Mouse (Mus musculus) spleen, postnatal 10 days (tissue): Measurements from ENCODE around the gene Limk2.

Source experiments
- DNase-seq, 2 experiments: peaks; one replicate each; pipeline ENCODE4 v3.0.0; 2021 to 2022; ENCODE audit warnings: low spot score in 2 of 2

Gene Limk2

DNA sequence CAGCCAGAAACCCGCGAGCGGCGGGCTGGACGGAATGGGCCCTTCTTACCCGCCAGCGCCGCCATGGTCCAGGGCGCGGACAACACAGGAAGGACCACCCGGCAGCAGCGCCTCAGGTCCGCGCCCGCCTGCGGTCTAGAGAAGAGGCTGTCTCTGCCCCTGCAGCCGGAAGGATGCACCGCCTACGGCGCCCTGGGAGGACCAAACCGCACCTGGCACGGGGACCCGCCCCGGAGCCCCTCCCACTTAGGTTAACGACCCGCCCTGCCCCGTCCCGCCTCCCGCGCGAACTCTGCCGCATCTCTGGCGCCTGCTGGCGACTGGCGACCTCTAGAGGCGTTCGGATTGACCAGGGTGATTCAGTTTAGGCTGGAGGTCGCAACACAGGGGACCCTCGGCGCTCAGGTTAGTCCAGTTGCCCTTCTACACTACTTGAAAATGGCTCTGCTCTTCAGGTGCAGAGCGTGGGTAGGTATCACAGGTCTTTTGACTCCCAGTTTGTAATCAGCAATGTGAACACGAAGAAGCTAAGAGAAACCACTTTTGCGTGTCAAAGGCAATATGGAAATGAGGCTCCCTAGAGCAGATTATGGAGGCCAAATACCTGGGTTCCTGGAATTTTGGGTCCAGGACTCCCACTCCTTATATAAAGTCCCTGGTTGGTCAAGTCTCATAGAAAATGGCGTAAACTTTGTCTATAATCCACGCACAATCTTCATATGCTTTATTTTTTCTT lies at the start of gene Limk2:
Gene Limk2, minus strand, starts transcription at position 193 of the 736 bp plus-strand sequence.
- DNase-seq = peak; percentile 88 to 97

DNA sequence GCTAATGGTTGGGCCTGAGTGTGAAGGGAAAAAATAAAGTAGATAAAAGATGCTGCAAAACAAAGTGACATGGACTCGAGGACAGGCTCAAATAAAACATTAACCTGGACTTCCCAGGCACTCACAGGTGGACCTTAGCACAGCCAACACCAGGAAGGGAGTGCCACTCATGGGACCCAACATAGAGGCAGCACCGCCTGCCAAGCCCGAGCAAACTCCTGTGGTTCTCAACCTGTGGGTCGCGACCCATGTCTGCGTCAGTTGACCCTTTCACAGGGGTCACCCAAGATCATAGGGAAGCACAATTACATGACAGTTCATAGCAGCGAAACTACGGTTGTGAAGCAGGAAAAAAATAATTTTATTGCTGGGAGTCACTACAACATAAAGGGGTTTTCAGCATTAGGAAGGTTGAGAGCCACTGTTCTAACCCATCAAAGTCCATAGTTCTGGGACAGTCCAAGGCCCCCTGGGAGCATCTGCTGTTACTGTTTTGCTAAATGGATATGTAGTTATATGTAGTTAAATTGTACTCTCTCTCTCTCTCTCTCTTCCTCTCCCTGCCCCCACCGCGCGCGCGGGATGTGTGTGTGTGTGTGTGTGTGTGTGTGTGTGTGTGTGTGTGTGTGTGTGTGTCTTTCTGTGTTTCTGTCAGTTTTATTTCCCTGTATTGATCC lies 49.6 kb upstream of the Limk2 start:
- no peak for DNase-seq

DNA sequence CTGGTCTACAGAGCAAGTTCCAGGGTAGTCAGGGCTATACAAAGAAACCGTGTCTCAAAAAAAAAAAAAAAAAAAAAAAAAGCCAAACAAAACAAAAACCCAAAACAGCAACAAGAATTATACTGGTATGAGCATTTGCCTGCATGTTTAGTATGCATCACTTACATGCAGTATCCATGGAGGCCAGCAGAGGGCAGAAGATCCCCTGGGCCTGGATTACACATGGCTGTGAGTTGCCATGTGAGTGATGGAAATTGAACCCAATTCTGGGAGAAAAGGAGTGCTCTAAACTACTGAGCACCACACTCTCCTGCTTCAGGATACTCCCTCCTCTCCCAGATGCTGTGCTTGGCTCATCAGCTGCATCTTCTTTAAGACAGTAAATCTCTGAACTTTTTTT lies 47.4 kb upstream of the Limk2 start:
- DNase-seq = peak; percentile 63 to 81

DNA sequence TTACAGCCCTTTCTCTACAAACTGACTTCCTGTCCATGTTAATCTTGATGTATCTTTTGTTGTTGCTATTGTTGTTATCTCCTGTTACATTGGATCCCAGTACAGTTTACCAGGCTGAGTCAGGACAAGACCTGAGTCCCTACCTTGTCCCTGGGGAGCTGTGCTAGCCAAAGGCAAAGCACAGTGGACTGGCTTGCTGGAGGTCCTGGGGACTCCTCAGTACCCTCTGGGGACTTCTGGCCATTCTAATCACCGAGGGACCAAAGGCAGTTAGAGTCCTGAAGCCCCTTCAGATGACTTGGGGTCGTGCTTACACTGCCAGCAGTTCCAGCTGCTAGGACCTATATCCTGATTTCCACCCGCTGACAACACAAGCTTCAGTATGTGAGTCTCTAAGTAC lies 45.5 kb upstream of the Limk2 start:
- no peak for DNase-seq

DNA sequence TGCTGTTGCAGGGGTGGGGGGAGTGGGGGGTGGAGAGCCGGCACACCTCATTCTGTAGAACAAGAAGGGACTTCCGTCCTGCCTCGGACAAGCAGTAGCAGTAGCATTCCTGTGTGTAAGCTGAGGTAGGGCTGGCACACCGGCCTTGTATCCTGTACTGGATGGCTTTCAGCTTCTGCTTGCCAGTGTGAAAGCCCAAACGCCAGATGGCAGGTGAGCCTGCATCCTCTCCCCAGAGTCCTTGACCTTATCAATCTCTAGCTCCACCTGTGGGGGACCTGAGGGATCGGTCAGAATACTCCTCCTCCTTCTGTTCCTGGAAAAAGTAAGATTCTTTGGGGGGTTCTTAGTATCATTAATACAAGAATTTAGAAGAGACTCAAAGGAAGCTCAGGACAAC lies 44.5 kb upstream of the Limk2 start:
- DNase-seq = peak in 1 of 2 experiments; percentile 18

DNA sequence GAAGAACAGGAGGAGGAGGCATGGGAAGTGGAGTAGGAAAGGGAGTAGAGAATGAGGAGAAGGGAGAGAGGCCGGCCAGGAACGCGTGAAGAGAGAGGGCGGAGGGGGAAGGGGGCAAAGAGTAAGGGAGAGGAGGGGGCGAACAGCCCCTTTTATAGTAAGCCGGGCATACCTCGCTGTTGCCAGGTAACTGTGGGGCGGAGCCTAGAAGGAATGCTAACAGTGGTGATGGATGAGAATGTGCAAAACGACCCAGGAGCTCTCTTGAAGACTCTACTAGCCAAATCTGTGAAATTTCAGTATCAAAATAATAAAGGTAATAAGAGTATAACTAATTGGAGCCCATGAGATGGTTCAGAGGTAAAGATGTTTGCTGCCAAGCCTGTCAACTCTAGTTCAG lies 43.8 kb upstream of the Limk2 start:
- DNase-seq = peak in 1 of 2 experiments; percentile 39

DNA sequence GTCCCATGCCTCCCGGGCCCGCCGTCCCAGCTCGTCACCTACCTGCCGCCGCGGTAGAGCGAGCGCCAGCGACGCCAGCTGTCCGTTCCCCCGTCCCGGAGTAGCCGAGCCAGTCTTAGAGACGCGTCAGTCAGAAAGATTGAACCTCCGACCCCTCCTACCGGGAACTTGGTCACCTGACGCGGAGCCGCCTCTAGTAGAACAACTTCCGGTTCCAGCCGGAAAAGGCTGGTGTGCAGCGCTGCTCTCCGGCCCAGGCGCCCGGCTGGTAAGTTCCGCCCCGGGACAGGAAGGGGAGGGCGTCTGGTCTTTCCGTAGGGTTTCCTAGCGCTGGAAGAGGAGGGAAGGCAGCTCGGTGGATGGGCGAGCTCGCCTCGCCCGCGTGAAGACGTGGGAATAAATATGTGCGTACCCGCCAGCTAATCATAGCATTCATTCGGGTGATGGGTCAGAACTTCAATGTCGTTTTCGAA lies 43.2 kb upstream of the Limk2 start, which contains the start of gene Rnf185:
Gene Rnf185, minus strand, starts transcription at position 197 of the 473 bp plus-strand sequence.
- peak; percentile 74 to 91 for DNase-seq

DNA sequence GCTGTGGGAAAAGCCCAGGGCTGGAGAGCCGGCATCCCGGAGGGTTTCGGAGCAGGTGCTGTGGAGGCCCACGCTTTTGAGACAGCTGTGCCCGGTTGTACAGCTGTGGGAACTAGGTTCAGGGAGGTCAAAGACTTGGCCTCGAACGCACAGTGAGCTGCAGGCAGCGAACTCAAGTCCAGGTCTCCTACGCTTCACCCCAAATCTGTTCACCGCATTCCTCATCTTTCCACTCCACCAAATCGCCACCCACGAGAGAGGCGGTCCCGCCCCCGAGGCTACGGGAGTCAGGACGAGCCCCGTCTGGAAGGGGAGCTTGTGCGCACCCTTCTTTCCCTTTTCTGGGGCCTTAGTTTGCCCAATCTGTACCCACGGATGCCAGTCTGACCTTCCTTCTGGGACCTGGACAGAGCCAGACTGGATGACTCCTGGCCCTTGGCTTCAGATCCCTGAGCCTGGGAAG lies 42.7 kb upstream of the Limk2 start:
- peak in 1 of 2 experiments; percentile 51 for DNase-seq

DNA sequence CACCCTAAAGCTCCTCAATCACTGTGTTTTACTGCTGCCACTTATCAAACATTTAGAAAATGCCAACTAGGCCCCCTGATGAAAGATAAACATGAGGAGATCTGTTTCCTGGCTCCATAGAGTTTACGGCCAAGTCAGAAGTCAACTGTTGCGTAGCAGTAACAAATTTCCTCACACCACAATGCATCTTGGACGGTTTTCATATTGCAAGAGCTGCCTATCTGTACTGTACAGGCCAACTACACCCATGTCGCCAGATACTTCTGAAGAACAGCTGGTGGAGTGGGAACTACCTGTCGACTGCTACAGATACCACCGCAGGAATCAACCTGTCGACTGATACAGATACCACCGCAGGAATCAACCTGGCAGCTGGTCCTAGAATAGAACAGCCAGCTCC lies 35.9 kb upstream of the Limk2 start:
- DNase-seq = no peak

DNA sequence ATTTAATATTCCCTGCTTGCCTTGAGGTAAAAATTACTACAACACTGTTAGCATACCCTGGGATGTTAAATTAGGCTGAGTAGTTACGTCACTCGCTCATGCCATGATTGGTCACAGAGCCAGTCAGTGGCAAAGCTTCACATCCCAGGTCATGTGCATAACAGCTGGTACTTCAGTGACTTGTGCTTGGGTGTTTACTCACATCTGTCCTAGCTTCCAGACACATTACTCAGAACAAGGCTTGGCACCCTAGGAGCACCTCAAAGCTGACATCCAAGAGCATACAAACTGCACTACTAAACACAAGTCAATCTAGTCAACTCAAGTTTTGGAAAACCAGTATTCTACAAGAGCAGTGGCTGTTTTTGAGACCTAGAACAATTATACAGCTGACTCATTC lies 34.1 kb upstream of the Limk2 start:
- DNase-seq = no peak

DNA sequence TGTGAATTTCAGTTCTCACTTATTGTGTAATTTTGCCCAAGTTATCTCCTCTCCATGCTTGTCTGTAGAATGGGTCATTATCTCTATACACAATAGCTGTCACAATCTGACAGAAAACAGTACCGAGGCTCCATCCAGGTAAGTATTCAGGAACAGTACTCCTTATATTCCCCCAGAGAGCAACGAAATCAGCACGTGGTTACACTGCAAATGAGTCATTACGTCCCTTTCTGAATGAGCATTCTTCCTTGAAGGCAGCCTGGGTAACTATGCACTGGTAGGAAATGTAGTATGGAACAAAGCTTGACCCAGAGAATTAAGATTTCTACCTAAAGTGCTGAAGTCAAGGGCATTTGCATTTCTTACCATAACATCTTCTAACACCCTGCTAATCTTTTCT lies 33.7 kb upstream of the Limk2 start:
- no peak for DNase-seq

DNA sequence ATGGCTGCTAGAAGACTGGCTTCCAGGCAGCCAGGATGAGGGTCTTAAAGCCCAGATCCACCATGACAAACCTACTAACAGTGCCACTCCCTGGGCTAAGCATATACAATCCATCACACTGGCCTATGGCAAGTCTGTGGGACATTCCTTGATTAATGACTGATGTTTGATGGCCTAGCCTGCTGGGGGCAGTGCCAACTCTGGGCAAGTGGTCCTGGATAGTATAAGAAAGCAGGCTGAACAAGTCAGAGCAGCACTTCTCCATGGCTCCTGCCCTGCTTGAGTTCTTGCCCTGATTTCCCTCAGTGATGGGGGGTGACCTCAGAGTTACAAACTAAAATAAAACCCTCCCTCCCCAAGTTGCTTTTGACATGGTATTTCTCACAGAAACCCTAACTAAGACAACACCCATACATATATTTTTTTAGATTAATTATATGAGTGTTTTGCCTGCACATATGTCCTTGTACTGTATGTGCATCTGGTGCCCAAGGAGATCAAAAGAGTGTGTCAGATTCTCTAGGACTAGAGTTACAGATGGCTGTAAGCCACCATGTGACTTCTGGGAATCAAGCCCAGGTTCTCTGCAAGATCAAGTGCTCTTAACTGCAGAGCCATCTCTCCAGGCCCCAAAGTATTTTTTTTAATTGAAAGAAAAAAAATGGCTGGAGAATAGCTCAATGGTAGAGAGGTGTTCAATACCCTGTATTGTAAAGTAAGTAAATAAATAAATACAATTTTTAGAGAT lies 32.9 kb upstream of the Limk2 start:
- DNase-seq = no peak

DNA sequence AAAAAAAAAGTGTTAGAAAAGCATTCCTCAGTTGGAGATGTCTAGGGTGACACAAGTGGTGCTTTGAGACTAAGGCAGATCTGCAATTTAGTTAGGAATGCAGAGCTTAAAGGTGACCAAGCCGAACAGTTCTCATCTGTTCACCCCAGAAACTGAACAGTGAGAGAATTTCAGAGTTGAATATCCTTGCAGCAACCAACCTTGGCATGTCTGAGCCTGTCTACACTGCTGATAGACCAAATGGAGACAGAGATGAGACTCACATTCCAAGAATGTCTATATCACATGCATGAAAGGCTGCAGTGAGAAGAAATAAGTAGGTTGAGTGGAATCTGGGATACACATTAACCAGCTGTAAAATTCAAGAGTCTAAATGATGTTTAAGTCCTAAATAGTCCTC lies 28.6 kb upstream of the Limk2 start:
- DNase-seq = no peak

DNA sequence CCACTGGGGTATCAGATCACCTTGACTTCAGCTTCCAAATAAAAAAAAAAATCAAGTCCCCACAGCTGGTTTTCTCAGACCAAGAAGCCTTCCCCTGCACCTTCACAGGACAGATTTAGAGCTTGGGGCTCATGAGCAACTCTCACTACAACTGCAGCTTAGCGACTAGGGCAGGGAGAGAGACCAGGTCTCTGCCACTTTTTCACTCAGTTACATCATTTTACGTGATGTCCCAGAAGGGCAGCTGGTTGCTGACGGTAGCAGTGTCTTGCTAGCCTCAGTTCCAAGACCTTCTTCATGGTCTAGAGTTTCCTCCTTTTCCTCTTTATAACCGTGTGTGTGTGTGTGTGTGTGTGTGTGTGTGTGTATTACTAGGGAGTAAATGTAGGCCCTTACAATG lies 24.8 kb upstream of the Limk2 start:
- no peak for DNase-seq

DNA sequence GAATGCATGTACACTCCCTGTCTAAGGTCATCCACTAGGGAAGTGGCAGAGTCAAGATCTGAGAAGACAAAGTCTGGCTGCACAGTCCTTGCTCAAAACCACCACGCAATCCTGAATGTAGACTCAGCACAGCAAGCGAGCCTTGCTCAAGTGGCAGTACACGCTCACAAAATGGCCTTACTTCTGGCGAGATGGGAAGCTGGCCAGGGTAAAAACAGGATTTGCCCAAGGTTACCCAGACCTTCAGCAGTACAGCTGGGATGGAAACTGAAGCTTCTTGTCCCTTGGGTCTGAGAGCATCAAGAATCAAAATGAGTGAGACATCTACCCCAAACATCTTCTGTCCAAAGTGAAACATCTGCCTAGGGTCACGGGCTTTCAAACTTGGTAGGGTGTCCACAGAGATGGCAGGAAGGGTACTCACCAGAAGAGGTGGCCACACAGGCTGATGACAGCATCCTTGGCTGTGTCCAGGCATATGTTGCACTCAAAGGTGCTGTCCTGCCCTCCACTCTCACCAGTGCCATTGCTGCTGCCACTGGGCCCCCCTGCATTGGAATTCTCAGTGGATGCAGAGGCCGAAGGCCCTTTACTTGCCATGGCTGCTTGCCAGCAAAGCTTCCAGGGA lies 23.1 kb upstream of the Limk2 start:
- no peak for DNase-seq

DNA sequence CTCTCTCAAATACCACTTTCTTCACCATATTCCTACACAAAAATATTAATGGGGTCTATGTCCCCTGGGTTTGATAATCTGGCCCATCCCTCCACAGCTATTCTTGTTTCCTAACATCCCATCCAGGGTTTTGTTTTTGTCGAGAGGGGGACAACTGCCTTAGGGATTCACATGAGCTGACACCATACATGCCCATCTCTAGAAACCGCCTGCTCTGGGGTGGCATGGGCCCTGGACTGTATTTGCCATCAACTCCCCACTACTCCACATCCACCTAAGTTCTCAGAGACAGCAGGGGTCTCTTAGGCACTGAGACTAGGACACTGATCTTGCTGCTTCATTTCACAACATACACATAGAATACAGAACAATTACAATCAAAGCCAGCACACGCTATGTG lies 22.5 kb upstream of the Limk2 start:
- no peak for DNase-seq

DNA sequence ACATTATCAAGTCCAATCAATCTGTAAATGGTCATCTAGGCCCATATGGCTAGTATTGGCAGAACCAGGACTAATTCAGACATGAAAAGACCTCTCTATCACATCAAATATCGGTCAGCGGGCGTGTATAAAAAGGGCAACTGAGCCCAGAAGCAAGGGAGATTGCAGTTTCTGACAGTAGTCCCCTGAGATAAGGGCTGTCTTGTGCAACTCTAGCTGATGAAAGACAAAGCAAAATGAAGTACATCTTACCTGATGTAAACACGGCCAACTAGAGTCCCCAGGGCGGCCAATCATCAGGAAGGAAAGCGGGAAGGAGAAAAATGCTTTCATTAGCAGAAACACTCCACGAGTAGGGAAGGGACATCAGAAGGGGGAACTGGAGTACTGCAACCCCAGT lies 19.6 kb upstream of the Limk2 start:
- DNase-seq = no peak

DNA sequence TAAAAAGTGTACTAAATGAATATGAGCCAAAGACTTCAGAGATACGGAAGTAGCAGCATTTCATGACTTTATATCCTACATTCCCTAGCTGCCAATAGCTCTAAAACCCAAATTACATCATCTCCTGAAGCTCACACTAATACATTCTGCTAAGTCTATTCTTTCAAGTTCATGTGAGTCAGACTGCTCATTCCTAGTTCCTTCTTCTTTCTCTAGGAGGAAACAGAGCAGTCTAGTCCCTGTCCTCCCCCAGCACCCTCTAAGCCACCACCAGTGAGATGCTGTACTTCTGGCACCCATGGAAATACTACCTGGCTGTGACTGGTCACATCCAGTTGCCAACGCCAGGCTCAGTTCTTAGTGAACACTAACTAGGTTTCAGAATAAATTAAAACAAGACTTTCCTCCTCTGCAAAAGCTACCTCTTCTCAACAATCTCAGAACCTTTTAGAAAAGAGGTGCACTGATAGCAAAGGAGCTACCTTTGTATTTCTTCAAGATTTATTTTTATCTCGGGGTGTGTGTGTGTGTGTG lies 18.8 kb upstream of the Limk2 start:
- no peak for DNase-seq

DNA sequence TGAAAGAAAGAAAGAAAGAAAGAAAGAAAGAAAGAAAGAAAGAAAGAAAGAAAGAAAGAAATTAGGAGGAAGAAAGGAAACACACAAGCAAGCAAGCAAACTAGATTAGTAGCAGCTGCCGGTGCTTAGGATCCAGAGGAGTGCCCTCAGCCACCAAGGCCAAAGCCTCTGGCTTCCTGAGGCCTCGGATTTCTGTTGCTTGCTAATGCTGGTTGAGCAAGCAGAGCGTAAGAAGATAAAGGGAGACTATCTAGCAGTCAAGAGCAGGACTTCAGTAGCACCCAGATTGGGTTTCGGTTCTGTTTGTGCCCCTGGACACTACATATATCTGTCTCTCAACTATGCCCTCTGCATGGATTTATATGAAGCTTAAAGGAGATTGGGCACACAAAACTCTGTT lies 13.3 kb upstream of the Limk2 start:
- DNase-seq = no peak

DNA sequence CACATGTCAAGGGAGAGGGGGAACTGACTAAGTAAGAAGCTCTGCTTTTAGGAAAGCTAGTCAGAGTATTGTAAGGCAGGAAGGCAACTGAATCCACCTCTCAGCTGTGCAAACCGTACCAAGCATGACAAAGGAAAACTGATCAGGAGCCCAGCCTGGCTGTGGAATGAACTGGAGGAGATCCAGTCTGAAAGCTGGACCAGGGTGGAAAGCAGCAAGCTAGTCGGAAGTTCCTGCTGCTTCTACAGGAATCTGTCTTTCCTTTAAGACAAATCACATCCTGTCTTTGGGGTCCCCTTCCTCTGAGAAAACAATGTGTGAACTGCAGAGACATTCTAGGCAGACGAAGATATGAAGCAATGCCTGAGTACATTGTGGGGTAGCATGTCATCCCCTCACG lies 9.8 kb upstream of the Limk2 start:
- no peak for DNase-seq

DNA sequence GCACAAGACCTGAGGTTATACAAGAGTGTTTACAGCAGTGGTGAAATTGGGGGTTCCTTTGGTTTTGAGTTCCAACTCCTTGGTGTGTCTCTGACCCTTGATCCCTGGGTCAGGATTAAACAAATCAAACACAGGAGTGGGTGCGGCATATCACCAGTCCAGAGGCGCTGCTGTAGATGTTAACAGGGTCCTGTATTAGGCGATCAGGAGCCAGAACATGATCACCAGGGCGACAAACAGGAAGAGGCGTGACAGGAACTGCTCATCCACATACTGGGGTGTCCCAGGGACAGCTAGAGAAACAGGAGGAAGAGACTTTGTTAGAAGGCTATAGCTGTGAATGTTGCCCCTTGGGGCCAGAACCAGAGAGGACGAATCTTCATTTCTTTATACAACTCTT lies 8.8 kb upstream of the Limk2 start:
- no peak for DNase-seq

DNA sequence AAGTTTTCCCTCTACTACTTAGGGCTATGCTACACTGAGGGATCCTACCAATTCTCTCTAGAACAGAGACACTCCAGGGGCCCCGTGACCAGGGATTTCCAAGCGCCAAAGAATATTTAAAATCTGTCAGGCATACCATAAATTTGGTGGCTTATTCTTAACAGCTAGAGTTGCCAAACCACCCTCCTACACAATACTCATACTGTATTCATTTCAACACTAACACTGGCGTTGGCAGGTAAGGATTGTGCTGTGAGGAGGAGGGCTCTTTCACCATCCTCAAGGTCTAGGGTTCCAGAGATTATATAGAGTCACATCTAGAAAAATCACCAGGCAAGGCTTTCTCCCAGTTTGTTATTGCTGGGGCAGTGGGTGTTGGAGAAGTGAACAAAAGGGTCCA lies 7.4 kb upstream of the Limk2 start:
- DNase-seq = no peak
